Mouse (Mus musculus) liver, adult 2 months (tissue): Measurements from ENCODE around the gene Klhl26. TPM values are rescaled to one million over a fixed set of nuclear protein-coding genes. Genes with fewer than 3 reads are reported as not detected.

ENCODE experiments used
- DNase-seq: peaks from one replicate; pipeline ENCODE4 v3.0.0-alpha.2; 2011; ENCODE audit warnings: low read depth, low spot score; ENCODE audit errors: extremely low read depth
- H3K27ac ChIP-seq: fragments of 200-500 bp; replicated peaks from 2 replicates; pipeline ENCODE4 v1.5.1; 2012; ENCODE audit warnings: low read depth, mild to moderate bottlenecking, control low read depth, inconsistent platforms, low read length; ENCODE audit not compliant: insufficient read depth
- H3K27me3 ChIP-seq: fragments of 200-500 bp; 2 replicates; pipeline ENCODE4 v1.6.1; 2012; ENCODE audit warnings: mild to moderate bottlenecking, moderate library complexity, low read length, inconsistent platforms; ENCODE audit not compliant: control insufficient read depth, insufficient read depth
- H3K36me3 ChIP-seq: fragments of 200-500 bp; 2 replicates; pipeline ENCODE4 v1.6.1; 2012; ENCODE audit warnings: low read length, inconsistent platforms; ENCODE audit not compliant: control insufficient read depth, insufficient read depth
- H3K4me1 ChIP-seq: fragments of 200-500 bp; 2 replicates; pipeline ENCODE4 v1.6.1; 2011; ENCODE audit warnings: low read length; ENCODE audit not compliant: control insufficient read depth, insufficient read depth
- H3K4me3 ChIP-seq: fragments of 200-500 bp; 2 replicates; pipeline ENCODE4 v1.5.1; 2011; ENCODE audit warnings: low read depth, mild to moderate bottlenecking, control low read depth, low read length, moderate library complexity; ENCODE audit not compliant: insufficient read depth
- H3K79me2 ChIP-seq: fragments of 200-500 bp; 2 replicates; pipeline ENCODE4 v1.6.1; 2012; ENCODE audit warnings: inconsistent platforms, mild to moderate bottlenecking, low read length, moderate library complexity; ENCODE audit not compliant: control insufficient read depth, insufficient read depth
- H3K9ac ChIP-seq: fragments of 200-500 bp; 2 replicates; pipeline ENCODE4 v1.6.1; 2012; ENCODE audit warnings: low read depth, mild to moderate bottlenecking, control low read depth, inconsistent platforms, low read length
- CTCF ChIP-seq: fragments of 200-500 bp; IDR thresholded peaks from 2 replicates; pipeline ENCODE4 v1.5.1; 2011; ENCODE audit warnings: low read depth, low read length, control low read depth
- POLR2A ChIP-seq: fragments of 200-500 bp; IDR thresholded peaks from 2 replicates; pipeline ENCODE4 v1.6.1; 2011; ENCODE audit warnings: low read length, control low read depth; ENCODE audit not compliant: insufficient read depth; ENCODE audit errors: extremely low read depth
- WGBS: fragments of 180-500 bp; shearing (Covaris S2); methylation state at CpG from one replicate; pipeline ENCODE4 v1.1.7; 2018; 5-methylcytosine and 5-hydroxymethylcytosine counted together
- polyA plus RNA-seq: library from polyadenylated mRNA; depleted of rRNA; stranded (reverse); fragments of >200 nt; gene quantifications from 2 replicates; pipeline ENCODE4 v1.2.3, GENCODE M21; 2012
- total RNA-seq: library from RNA; depleted of rRNA; stranded (reverse); fragments of >200 nt; gene quantifications from 2 replicates; pipeline ENCODE4 v1.2.3, GENCODE M21; 2014

Gene Klhl26
- total and polyA plus RNA-seq, 2 experiments, result 4.5 to 13.7 TPM

GRCm38 (mm10) chr8:70439848-70440179 lies 37.0 kb downstream of the Klhl26 start:
- H3K9ac ChIP-seq, result peak overlapping the region; percentile 43
- WGBS, result 2% methylated on average over 7 of the region's 7 CpGs
- H3K79me2 ChIP-seq, result peaks cover 19% of the 10 kb centered on the region
- H3K27me3 ChIP-seq, result no peaks in the 10 kb centered on the region
- no peak for DNase-seq
- H3K27ac ChIP-seq, result no peak overlapping the region
- TF ChIP-seq POLR2A (no peak), CTCF (no peak)
- H3K4me1 ChIP-seq, result peaks cover 5% of the 10 kb centered on the region
- H3K4me3 ChIP-seq, result peak overlapping the region; percentile 42; the same call in 1 of the 2 replicates
- H3K36me3 ChIP-seq, result no peaks in the 10 kb centered on the region

- Histone ChIP-seq H3K4me1 (peaks cover 5% of the 10 kb centered on the region), H3K36me3 (no peaks in the 10 kb centered on the region), H3K9ac (peak within 1 kb of the TSS; percentile 78), H3K4me3 (peak within 1 kb of the TSS; percentile 85), H3K79me2 (peaks cover 19% of the 10 kb centered on the region), H3K27ac (peak within 1 kb of the TSS; percentile 57), H3K27me3 (no peaks in the 10 kb centered on the region)
- peak; percentile 79 for DNase-seq
- TF ChIP-seq POLR2A (0 out of 2 replicates have a peak, but pooled peaks have one; percentile 29), CTCF (no peak)
- under 1% methylated on average over 61 of the region's 70 CpGs for WGBS
Observed at GRCm38 (mm10) chr8:70439055-70439847, 37.5 kb downstream of the Klhl26 start, which contains the start of gene Crtc1. Crtc1 (minus strand) TSS chr8:70439579.

DNA sequence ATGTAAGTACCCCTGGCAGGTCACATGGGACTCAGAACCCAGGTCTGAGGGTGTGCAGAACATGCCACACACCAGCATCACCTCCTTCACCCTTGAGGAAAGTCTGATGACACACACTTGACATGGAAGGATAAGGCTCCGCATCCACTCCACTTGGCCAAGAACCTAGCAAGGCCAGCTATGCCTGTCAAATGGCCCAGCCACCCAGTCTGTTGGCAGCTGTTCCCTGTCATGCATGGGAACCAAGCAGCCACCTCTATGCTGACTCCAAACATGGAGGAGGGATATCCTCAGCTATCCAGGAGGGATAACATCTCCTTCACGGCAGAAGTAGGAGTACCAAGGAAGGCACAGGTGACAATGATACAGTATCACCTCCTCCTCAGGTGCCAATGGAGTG lies 38.3 kb downstream of the Klhl26 start:
- no peak overlapping the region for H3K4me3 ChIP-seq
- TF ChIP-seq CTCF (no peak), POLR2A (no peak)
- peaks cover 23% of the 10 kb centered on the region for H3K79me2 ChIP-seq
- no peak for DNase-seq
- H3K4me1 ChIP-seq, result peaks cover 5% of the 10 kb centered on the region
- H3K36me3 ChIP-seq, result no peaks in the 10 kb centered on the region
- WGBS, result 84% methylated on average over 2 of the region's 2 CpGs
- H3K27ac ChIP-seq, result no peak overlapping the region
- H3K9ac ChIP-seq, result no peak overlapping the region
- H3K27me3 ChIP-seq, result no peaks in the 10 kb centered on the region

- Histone ChIP-seq H3K36me3 (no peaks in the 10 kb centered on the region), H3K79me2 (peaks cover 41% of the 10 kb centered on the region), H3K27ac (no peak overlapping the region), H3K4me1 (peaks cover 5% of the 10 kb centered on the region), H3K4me3 (no peak overlapping the region), H3K27me3 (no peaks in the 10 kb centered on the region), H3K9ac (no peak overlapping the region)
- TF ChIP-seq POLR2A, result no peak
- 97% methylated on average over 5 of the region's 5 CpGs for WGBS
- DNase-seq, result no peak
Observed at GRCm38 (mm10) chr8:70435156-70435555, 41.6 kb downstream of the Klhl26 start.

- no peak for DNase-seq
- Histone ChIP-seq H3K27ac (no peak overlapping the region), H3K4me1 (no peaks in the 10 kb centered on the region), H3K4me3 (no peak overlapping the region), H3K9ac (no peak overlapping the region), H3K36me3 (no peaks in the 10 kb centered on the region), H3K79me2 (peaks cover 42% of the 10 kb centered on the region), H3K27me3 (no peaks in the 10 kb centered on the region)
- TF ChIP-seq POLR2A (no peak), CTCF (no peak)
- WGBS, result 74% methylated on average over 4 of the region's 4 CpGs
Observed at GRCm38 (mm10) chr8:70432991-70433536, 43.7 kb downstream of the Klhl26 start.

- no peak overlapping the region for H3K27ac ChIP-seq
Observed at GRCm38 (mm10) chr8:70431213-70431612, 45.6 kb downstream of the Klhl26 start.

More at GRCm38 (mm10) chr8:70431213-70431612, 45.6 kb downstream of the Klhl26 start:
- no peaks in the 10 kb centered on the region for H3K27me3 ChIP-seq
- no peak overlapping the region for H3K4me3 ChIP-seq
- DNase-seq, result no peak
- peaks cover 40% of the 10 kb centered on the region for H3K79me2 ChIP-seq
- no peaks in the 10 kb centered on the region for H3K36me3 ChIP-seq
- H3K9ac ChIP-seq, result no peak overlapping the region
- no peaks in the 10 kb centered on the region for H3K4me1 ChIP-seq
- WGBS, result 94% methylated on average over 4 of the region's 4 CpGs
- TF ChIP-seq CTCF, result no peak
- TF ChIP-seq POLR2A, result no peak
